Mouse (Mus musculus) heart, embryonic 11.5 days (tissue): ENCODE results near the gene Mnt. TPM values are rescaled to one million over a fixed set of nuclear protein-coding genes. Genes with fewer than 3 reads are reported as not detected.
A peak's percentile ranks its signal among the peaks of the same experiment; 100 is the strongest.

Experiments used
- ATAC-seq: fragments of 200-750 bp; cut with Nextera tagmentation; replicated peaks from 2 replicates; pipeline ENCODE4 v1.8.0; 2017; ENCODE audit warnings: moderate library complexity; ENCODE audit not compliant: insufficient number of reproducible peaks, low FRiP score, low TSS enrichment
- H3K27ac ChIP-seq: fragments of 300-500 bp; sonication (generic); 2 replicates; pipeline ENCODE4 v1.5.1; 2014; ENCODE audit warnings: mild to moderate bottlenecking, low read depth, low read length
- H3K27me3 ChIP-seq: fragments of 300-500 bp; sonication (generic); 2 replicates; pipeline ENCODE4 v1.6.1; 2014; ENCODE audit warnings: mild to moderate bottlenecking, low read length, mixed read lengths; ENCODE audit not compliant: control insufficient read depth, insufficient read depth
- H3K36me3 ChIP-seq: fragments of 300-500 bp; sonication (generic); 2 replicates; pipeline ENCODE4 v1.6.1; 2014; ENCODE audit warnings: mild to moderate bottlenecking, low read length, moderate library complexity, mixed read lengths; ENCODE audit not compliant: control insufficient read depth, insufficient read depth
- H3K4me1 ChIP-seq: fragments of 300-500 bp; sonication (generic); 2 replicates; pipeline ENCODE4 v1.6.1; 2014; ENCODE audit warnings: low read length; ENCODE audit not compliant: control insufficient read depth, insufficient read depth
- H3K4me2 ChIP-seq: fragments of 300-500 bp; sonication (generic); 2 replicates; pipeline ENCODE4 v1.6.1; 2014; ENCODE audit warnings: mild to moderate bottlenecking, moderate library complexity
- H3K4me3 ChIP-seq: fragments of 300-500 bp; sonication (generic); 2 replicates; pipeline ENCODE4 v1.5.1; 2014; ENCODE audit warnings: low read depth, low read length
- H3K9ac ChIP-seq: fragments of 300-500 bp; sonication (generic); 2 replicates; pipeline ENCODE4 v1.6.1; 2014; ENCODE audit warnings: mild to moderate bottlenecking, low read depth, low read length, moderate library complexity
- H3K9me3 ChIP-seq: fragments of 300-500 bp; sonication (generic); replicated peaks from 2 replicates; pipeline ENCODE4 v1.6.1; 2016; ENCODE audit warnings: low read length; ENCODE audit not compliant: control insufficient read depth
- WGBS: fragments of 180-500 bp; shearing (Covaris S2); extraction: QIAGEN DNeasy Blood & Tissue Kit; methylation state at CpG from one replicate; pipeline ENCODE4 v1.1.7; 2014; ENCODE audit not compliant: insufficient replicate concordance; 5-methylcytosine and 5-hydroxymethylcytosine counted together
- polyA plus RNA-seq: library from polyadenylated mRNA; unstranded; fragments of >200 nt; fragmentation: Nextera tagmentation; extraction: Ambion mirVana; gene quantifications from 2 replicates; pipeline ENCODE4 v1.2.1, GENCODE M21; 2014

Gene Mnt
- polyA plus RNA-seq, 1 experiment from 2014 or later = 2.7 TPM

DNA sequence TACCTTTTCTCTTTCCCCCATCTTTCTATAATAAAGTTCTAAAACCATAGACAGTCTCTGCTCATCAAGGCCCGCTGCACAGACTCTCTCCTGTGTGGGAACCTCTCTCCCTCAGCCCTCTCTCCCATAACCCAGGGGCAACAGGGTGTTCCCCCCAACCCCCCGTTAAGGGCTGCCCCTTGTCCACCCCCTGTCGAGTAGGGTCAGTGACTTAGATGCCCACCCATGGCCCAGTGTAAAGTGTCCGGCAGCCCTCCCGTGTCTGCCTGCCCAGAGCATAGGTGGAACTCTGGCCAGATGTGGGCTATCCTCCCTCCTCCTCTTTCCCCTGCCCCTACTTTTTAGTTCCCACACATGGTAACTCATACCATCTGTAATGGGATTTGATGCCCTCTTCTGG is 19.2 kb upstream of the Mnt start:
- Histone ChIP-seq H3K4me3 (no peak overlapping the region), H3K27me3 (no peaks in the 10 kb centered on the region), H3K9me3 (no peaks in the 10 kb centered on the region), H3K4me1 (no peaks in the 10 kb centered on the region), H3K36me3 (peaks cover 6% of the 10 kb centered on the region), H3K4me2 (peak overlapping the region; percentile 22), H3K27ac (peak overlapping the region; percentile 54; the same call in 1 of the 2 replicates), H3K9ac (no peak overlapping the region)
- no peak for ATAC-seq
- 60% methylated on average over 5 of the region's 5 CpGs for WGBS

DNA sequence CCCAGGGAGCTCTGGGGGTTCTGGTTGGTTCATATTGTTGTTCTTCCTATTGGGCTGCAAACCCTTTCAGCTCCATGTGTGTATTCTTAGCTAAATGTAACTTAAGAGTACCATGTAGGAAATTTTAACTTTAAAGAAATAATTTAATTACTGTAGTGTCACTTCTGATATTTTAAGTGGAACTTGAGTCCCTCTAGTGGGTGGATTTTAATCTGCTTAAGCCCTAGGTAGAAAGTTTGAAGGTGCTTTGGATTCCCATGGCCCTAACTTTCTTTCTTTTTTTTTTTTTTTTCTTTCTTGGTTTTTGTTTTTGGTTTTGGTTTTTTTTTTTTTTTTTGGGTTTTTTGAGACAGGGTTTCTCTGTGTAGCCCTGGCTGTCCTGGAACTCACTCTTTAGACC is 14.9 kb upstream of the Mnt start:
- no peak overlapping the region for H3K27ac ChIP-seq
- no peak overlapping the region for H3K4me2 ChIP-seq
- H3K9ac ChIP-seq = no peak overlapping the region
- no peak for ATAC-seq
- peaks cover 7% of the 10 kb centered on the region; the same call in 1 of the 2 replicates for H3K36me3 ChIP-seq
- no peaks in the 10 kb centered on the region for H3K9me3 ChIP-seq
- no peaks in the 10 kb centered on the region for H3K4me1 ChIP-seq
- H3K27me3 ChIP-seq = no peaks in the 10 kb centered on the region
- H3K4me3 ChIP-seq = no peak overlapping the region

DNA sequence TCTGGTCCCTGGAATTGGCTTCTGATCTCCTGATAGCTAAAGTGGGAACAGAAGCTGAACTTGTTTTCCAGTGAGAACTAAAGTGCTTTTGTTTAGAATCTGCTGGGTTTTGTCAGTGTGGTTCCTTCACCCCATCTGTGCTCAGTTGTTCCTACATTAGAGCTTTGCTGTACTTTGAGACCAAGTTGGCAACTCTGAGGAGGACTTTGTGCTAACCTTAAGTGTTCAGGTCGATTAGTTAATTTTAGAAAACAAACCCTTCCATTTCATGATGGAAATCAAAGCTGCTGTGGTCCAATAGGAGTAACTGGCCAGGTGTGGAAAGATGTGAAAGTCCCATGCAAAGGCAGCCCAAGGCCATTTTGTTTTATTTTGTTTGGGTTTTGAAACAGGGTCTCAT is 9.8 kb upstream of the Mnt start:
- Histone ChIP-seq H3K36me3 (peaks cover 7% of the 10 kb centered on the region; the same call in 1 of the 2 replicates), H3K4me3 (no peak overlapping the region), H3K27me3 (no peaks in the 10 kb centered on the region), H3K4me2 (no peak overlapping the region), H3K4me1 (no peaks in the 10 kb centered on the region), H3K9me3 (no peaks in the 10 kb centered on the region), H3K27ac (no peak overlapping the region), H3K9ac (no peak overlapping the region)
- no peak for ATAC-seq
- WGBS = 58% methylated on average over 1 of the region's 1 CpGs

DNA sequence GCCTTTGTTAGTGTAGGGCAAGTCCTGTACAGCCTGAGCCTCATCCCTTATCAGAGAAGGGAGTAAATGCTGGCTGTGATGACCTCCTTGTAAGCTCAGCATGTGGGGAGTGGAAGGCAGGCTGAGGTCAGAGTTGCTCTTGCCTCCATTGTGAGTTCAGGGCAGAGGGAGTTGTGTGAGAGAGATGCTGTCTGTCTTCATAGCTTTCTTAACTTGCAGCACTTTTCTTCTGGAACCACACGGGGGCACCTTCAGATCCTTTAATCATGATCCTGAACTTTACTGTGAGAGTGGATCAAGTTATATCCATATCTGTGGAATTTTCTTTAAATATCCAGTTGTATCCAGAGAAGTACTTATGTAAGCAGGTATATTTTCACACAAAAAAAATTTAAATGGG is 9.3 kb upstream of the Mnt start:
- Histone ChIP-seq H3K9ac (no peak overlapping the region), H3K27me3 (no peaks in the 10 kb centered on the region), H3K36me3 (peaks cover 7% of the 10 kb centered on the region; the same call in 1 of the 2 replicates), H3K27ac (no peak overlapping the region), H3K4me1 (no peaks in the 10 kb centered on the region), H3K4me3 (no peak overlapping the region), H3K4me2 (no peak overlapping the region), H3K9me3 (no peaks in the 10 kb centered on the region)
- 29% methylated on average over 1 of the region's 1 CpGs for WGBS
- no peak for ATAC-seq

DNA sequence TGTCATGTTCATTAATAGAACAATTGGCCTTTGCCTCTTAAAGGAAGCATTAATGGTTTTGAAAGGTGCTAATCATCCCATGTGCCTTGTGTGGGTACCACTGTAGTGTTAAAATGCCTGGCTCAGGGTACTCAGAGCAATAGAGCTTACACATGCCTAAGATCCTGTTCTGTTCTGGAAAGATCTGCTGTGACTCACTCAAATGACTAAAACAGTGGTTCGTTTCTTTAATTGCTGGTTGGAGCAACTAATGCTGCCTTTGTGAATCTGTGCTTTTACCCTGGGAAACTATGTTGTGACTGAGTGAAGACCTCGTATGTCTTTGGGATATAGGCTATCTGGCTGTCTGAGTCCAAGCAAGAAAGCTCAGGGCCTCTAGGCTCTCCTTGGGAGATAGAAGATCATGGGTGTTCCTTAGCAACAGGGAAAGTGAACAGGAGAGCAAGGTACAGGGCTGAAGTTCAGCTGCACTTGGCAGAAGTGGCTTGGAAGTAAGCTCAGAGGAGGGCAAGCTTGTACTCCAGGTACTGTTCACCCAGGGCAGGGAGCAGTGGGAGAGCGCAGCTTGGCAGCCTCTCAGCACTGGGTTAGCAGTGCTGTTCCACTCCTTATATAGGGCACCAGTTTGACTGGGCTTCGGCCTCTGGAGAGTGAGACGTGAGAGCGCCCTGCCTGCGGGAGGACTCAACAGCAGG is 7.8 kb upstream of the Mnt start:
- ATAC-seq = no peak
- no peak overlapping the region for H3K9ac ChIP-seq
- no peaks in the 10 kb centered on the region for H3K27me3 ChIP-seq
- H3K4me3 ChIP-seq = no peak overlapping the region
- H3K4me1 ChIP-seq = peaks cover 2% of the 10 kb centered on the region; the same call in 1 of the 2 replicates
- H3K36me3 ChIP-seq = no peaks in the 10 kb centered on the region; the same call in 1 of the 2 replicates
- H3K27ac ChIP-seq = no peak overlapping the region
- WGBS = 84% methylated on average over 7 of the region's 7 CpGs
- no peaks in the 10 kb centered on the region for H3K9me3 ChIP-seq
- H3K4me2 ChIP-seq = no peak overlapping the region

DNA sequence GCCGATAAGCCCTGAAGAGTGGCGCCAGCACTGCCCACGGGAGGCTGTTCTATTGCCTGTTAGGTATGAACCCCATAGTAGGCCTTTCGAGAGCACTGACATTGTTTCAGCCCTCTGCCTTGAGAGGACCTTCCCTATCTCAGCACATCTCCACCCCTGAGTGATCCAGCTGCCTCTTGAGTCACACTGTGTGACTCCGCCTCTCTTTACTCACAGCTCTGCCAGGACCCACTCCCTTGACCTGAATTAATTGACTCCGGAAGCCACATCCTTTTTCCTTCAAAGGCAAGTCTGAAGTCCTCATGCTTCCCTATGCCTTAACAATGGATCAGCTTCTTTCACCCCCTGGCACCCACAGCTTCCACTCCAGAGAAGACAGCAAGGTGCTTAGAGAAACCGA is 4.6 kb upstream of the Mnt start:
- no peak for ATAC-seq
- H3K9me3 ChIP-seq = no peaks in the 10 kb centered on the region
- no peaks in the 10 kb centered on the region for H3K36me3 ChIP-seq
- no peak overlapping the region for H3K27ac ChIP-seq
- 55% methylated on average over 7 of the region's 7 CpGs for WGBS
- peaks cover 16% of the 10 kb centered on the region for H3K4me1 ChIP-seq
- no peak overlapping the region for H3K9ac ChIP-seq
- no peak overlapping the region for H3K4me2 ChIP-seq
- no peak overlapping the region for H3K4me3 ChIP-seq
- no peaks in the 10 kb centered on the region for H3K27me3 ChIP-seq

DNA sequence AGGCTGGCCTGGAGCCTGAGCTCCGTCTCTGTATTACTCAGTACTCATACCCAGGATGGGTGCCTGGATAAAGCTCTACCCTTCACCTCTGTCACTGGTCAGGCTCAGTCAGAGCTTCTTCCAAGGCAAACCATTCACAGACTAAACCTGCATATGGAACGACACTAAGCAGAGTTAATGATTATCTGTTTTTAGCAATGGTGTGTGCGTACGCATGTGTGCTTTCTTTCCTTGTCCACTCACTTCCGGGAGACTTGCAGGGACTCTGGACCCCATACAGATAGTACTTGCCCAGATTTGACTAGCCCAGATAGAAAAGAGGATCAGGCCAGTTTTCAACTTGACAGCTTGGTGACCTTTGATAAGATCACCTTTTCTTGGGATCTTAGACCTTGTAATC is 4.0 kb upstream of the Mnt start:
- H3K4me2 ChIP-seq = no peak overlapping the region
- H3K4me1 ChIP-seq = peaks cover 16% of the 10 kb centered on the region
- no peak overlapping the region for H3K9ac ChIP-seq
- no peak overlapping the region for H3K4me3 ChIP-seq
- H3K36me3 ChIP-seq = no peaks in the 10 kb centered on the region
- ATAC-seq = no peak
- H3K27me3 ChIP-seq = no peaks in the 10 kb centered on the region
- WGBS = 81% methylated on average over 5 of the region's 5 CpGs
- H3K9me3 ChIP-seq = no peaks in the 10 kb centered on the region
- no peak overlapping the region for H3K27ac ChIP-seq

DNA sequence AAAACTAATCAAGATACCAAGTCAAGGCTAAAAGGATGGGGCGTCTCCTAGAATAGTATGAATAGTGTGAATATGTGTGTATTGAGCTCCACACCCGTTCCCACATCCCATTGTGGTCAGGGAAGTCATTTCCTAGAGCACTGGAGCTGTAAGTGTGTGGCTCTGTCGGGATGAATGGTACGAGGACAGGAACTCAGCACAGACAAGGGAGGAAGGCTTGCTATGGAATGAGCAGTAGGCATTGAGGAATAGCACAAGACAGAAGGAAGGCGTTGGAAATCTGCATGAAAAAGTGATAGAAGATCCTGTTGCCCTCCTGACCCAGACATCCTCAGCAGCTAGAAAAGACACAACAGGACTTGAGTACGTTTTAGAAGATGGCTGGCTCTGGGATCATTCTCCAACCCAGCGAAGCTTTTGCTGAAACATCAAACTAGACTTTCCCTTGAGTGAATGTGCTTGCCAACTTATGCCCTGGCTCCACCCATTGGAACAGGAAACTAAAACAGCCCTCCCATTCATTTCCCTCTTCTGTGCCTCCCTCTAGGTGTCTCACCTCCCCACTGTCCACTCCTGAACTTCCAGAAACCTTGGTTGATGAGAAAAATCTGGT is 2.8 kb upstream of the Mnt start:
- Histone ChIP-seq H3K27ac (no peak overlapping the region), H3K4me3 (no peak overlapping the region), H3K27me3 (no peaks in the 10 kb centered on the region), H3K9me3 (no peaks in the 10 kb centered on the region), H3K9ac (no peak overlapping the region), H3K36me3 (no peaks in the 10 kb centered on the region), H3K4me1 (peaks cover 18% of the 10 kb centered on the region), H3K4me2 (no peak overlapping the region)
- no peak for ATAC-seq
- WGBS = 71% methylated on average over 7 of the region's 7 CpGs

DNA sequence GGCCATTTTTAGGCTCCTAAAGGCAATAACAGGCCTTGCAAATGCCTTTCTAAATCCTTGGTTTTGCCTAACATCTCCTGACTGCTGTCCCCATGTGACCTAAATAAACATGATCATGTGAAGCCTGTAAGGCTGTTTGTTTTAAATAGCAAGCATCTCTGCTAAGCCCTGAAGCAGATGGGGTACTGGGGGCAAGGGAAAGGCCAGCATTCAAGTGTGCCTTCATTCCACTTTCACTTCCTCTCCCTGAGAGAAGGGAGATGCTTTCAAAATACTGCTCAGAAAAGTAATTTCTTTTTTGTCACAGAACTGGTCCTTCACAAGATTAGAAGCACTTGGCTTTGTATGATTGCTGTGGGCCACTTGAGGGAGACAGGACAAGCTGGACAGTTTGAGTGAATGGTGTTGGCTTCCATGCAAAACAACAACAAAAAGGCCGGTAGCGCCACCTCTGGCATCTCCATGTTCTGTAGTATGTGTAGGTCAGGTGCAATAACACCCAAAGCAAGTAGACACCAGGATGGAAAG is 2.3 kb upstream of the Mnt start:
- Histone ChIP-seq H3K9me3 (no peaks in the 10 kb centered on the region), H3K27me3 (no peaks in the 10 kb centered on the region), H3K4me1 (peaks cover 23% of the 10 kb centered on the region), H3K36me3 (no peaks in the 10 kb centered on the region), H3K4me2 (no peak overlapping the region; the same call in 1 of the 2 replicates), H3K9ac (no peak overlapping the region), H3K4me3 (no peak overlapping the region), H3K27ac (no peak overlapping the region)
- WGBS = 37% methylated on average over 2 of the region's 2 CpGs
- ATAC-seq = no peak
